Comparison of ENCODE assay signal across 16 mouse cellular contexts in the genomic region with DNA sequence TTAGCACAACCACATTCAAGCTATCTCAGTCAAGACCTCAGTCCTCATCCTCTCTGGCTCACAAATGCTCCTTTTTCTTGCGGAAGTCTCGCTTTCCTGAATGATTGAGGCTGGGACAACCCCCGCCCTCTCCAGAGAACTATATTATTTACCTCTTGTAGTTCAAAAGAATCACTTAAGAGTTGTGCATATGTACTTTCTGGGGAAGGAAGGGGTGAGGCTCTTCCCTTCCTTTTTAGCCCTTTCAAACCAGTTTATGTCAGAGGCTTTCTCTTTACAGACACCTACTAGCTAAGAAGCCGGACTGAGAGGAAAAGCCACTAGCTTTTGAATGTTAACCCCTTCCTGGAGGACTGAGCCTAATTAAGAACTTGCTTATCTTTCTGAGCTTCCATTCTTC.
DNase-seq lines count a peak whose midpoint lies in the region; ATAC-seq and TF ChIP-seq lines count a peak whose summit lies in the region.
"Had no signal": no experiment of that assay in that cellular context is flagged by ENCODE, and none has a peak within 500 bp of the region (broad histone marks: within the 10 kb centered on the region; RNA-seq: fewer than 3 reads in every experiment).

No protein-coding gene starts in this region.

- no peak overlapping the region for H3K27ac ChIP-seq in kidney, embryonic 16.5 days (ENCODE audit: low read length)
- no peak overlapping the region for H3K27ac ChIP-seq in kidney, embryonic 15.5 days
- peak overlapping the region; percentile 46; the same call in 1 of the 2 replicates for H3K27ac ChIP-seq in heart, postnatal 0 days (ENCODE audit: low read depth)
- no peak overlapping the region for H3K27ac ChIP-seq in left cerebral cortex, adult 2 months
- H3K27ac ChIP-seq: hindbrain, postnatal 0 days; limb, embryonic 13.5 days; liver, embryonic 15.5 days; midbrain, embryonic 10.5 days; neural tube, embryonic 15.5 days had no signal

- no peak for TF ChIP-seq CTCF in heart, postnatal 0 days (IDR thresholded peaks at IDR 0.05; ENCODE audit: low read depth)
- no peak for TF ChIP-seq CTCF in left cerebral cortex, adult 2 months (IDR thresholded peaks at IDR 0.05)

- peak; percentile 40 to 61 for DNase-seq in heart, adult 9 months (ENCODE audit: low spot score in 2 of 2)
- peak; percentile 41 for DNase-seq in heart, postnatal 0 days (ENCODE audit: low spot score)
- DNase-seq in lung, postnatal 10 days: peak; percentile 61
- DNase-seq in cerebellum, adult 18-20 months: no peak
- no peak for DNase-seq in left cerebral cortex, adult 2 months (ENCODE audit: extremely low spot score in 1 of 2, low spot score in 2 of 2)
- DNase-seq: adrenal gland, adult 8-10 months; cerebellum, postnatal 25 days; gastrocnemius, postnatal 10 days had no signal

- H3K4me1 ChIP-seq in kidney, embryonic 16.5 days (ENCODE audit: insufficient read depth, low read length): no peaks in the 10 kb centered on the region
- H3K4me1 ChIP-seq in kidney, embryonic 15.5 days: no peaks in the 10 kb centered on the region
- H3K4me1 ChIP-seq in heart, postnatal 0 days (ENCODE audit: control insufficient read depth, insufficient read depth): peaks cover 20% of the 10 kb centered on the region; the same call in 1 of the 2 replicates
- H3K4me1 ChIP-seq: limb, embryonic 13.5 days; liver, embryonic 15.5 days; neural tube, embryonic 15.5 days had no signal

- H3K27me3 ChIP-seq in kidney, embryonic 16.5 days (ENCODE audit: insufficient read depth, low read length): no peaks in the 10 kb centered on the region
- no peaks in the 10 kb centered on the region for H3K27me3 ChIP-seq in kidney, embryonic 15.5 days
- H3K27me3 ChIP-seq in heart, postnatal 0 days (ENCODE audit: control insufficient read depth, insufficient read depth, low read length): no peaks in the 10 kb centered on the region
- H3K27me3 ChIP-seq: limb, embryonic 13.5 days; liver, embryonic 15.5 days; neural tube, embryonic 15.5 days had no signal

- H3K4me3 ChIP-seq in kidney, embryonic 16.5 days (ENCODE audit: low read length): no peak overlapping the region
- no peak overlapping the region for H3K4me3 ChIP-seq in kidney, embryonic 15.5 days (replicated peaks)
- no peak overlapping the region for H3K4me3 ChIP-seq in heart, postnatal 0 days (ENCODE audit: low read depth, low read length)
- H3K4me3 ChIP-seq in left cerebral cortex, adult 2 months: no peak overlapping the region
- H3K4me3 ChIP-seq: limb, embryonic 13.5 days; liver, embryonic 15.5 days; midbrain, embryonic 10.5 days; neural tube, embryonic 15.5 days had no signal

- no peak overlapping the region for H3K9ac ChIP-seq in kidney, embryonic 16.5 days (replicated peaks; ENCODE audit: low read length)
- H3K9ac ChIP-seq in kidney, embryonic 15.5 days: no peak overlapping the region
- H3K9ac ChIP-seq in heart, postnatal 0 days (replicated peaks; ENCODE audit: low read depth, low read length): no peak overlapping the region
- H3K9ac ChIP-seq: limb, embryonic 13.5 days; liver, embryonic 15.5 days; neural tube, embryonic 15.5 days had no signal

- no peaks in the 10 kb centered on the region for H3K36me3 ChIP-seq in kidney, embryonic 16.5 days (ENCODE audit: insufficient read depth, low read length)
- H3K36me3 ChIP-seq in kidney, embryonic 15.5 days: no peaks in the 10 kb centered on the region
- H3K36me3 ChIP-seq in heart, postnatal 0 days (replicated peaks; ENCODE audit: control insufficient read depth, insufficient read depth, low read length): no peaks in the 10 kb centered on the region
- H3K36me3 ChIP-seq: limb, embryonic 13.5 days; liver, embryonic 15.5 days; midbrain, embryonic 10.5 days; neural tube, embryonic 15.5 days had no signal

- intact Hi-C loops in left cerebral cortex, adult 2 months (cut with DNase I): loop anchor here (5.0 kb wide), 1 partner anchor 82 kb away; no protein-coding TSS in a partner anchor

- 49% methylated on average over 4 of the region's 4 CpGs for WGBS in kidney, embryonic 16.5 days
- 58% methylated on average over 4 of the region's 4 CpGs for WGBS in kidney, embryonic 15.5 days
- WGBS in heart, postnatal 0 days: 51% methylated on average over 4 of the region's 4 CpGs

- H3K9me3 ChIP-seq in kidney, embryonic 16.5 days (ENCODE audit: low read length): no peaks in the 10 kb centered on the region
- H3K9me3 ChIP-seq in kidney, embryonic 15.5 days (replicated peaks): no peaks in the 10 kb centered on the region
- H3K9me3 ChIP-seq in heart, postnatal 0 days (replicated peaks; ENCODE audit: control insufficient read depth, low read length): no peaks in the 10 kb centered on the region
- H3K9me3 ChIP-seq: limb, embryonic 13.5 days; liver, embryonic 15.5 days; midbrain, embryonic 10.5 days; neural tube, embryonic 15.5 days had no signal

- H3K4me2 ChIP-seq in kidney, embryonic 16.5 days (replicated peaks; ENCODE audit: low read depth, low read length): no peak overlapping the region
- no peak overlapping the region for H3K4me2 ChIP-seq in kidney, embryonic 15.5 days
- no peak overlapping the region for H3K4me2 ChIP-seq in heart, postnatal 0 days (ENCODE audit: low read depth, low read length)
- H3K4me2 ChIP-seq: limb, embryonic 13.5 days; liver, embryonic 15.5 days; neural tube, embryonic 15.5 days had no signal

- ATAC-seq in kidney, embryonic 16.5 days (ENCODE audit: low FRiP score, low TSS enrichment): 0 out of 2 replicates have a peak, but pooled peaks have one; percentile 23
- ATAC-seq in kidney, embryonic 15.5 days (replicated peaks; ENCODE audit: low FRiP score): no peak; the same call in 1 of the 2 replicates
- 0 out of 2 replicates have a peak, but pooled peaks have one; percentile 40 for ATAC-seq in heart, postnatal 0 days (ENCODE audit: insufficient read depth, low read depth)
- ATAC-seq: CD4-positive, CD25-positive, alpha-beta regulatory T cell, adult 4 months; hindbrain, postnatal 0 days had no signal

- TF ChIP-seq EP300 in heart, postnatal 0 days (IDR thresholded peaks at IDR 0.05; ENCODE audit: low read depth): peak; percentile 73; the same call in 1 of the 2 replicates

Comparison
In these comparisons a context has a peak if more than half of its experiments do, and no peak if none do; other contexts are left out.
1. DNase-seq: peak in heart, adult 9 months (2 of 2), heart, postnatal 0 days (single experiment) and lung, postnatal 10 days (single experiment); none in cerebellum, adult 18-20 months (0 of 2) and left cerebral cortex, adult 2 months (0 of 2).